Mouse (Mus musculus): ENCODE results near the gene Ndufaf2.

DNA sequence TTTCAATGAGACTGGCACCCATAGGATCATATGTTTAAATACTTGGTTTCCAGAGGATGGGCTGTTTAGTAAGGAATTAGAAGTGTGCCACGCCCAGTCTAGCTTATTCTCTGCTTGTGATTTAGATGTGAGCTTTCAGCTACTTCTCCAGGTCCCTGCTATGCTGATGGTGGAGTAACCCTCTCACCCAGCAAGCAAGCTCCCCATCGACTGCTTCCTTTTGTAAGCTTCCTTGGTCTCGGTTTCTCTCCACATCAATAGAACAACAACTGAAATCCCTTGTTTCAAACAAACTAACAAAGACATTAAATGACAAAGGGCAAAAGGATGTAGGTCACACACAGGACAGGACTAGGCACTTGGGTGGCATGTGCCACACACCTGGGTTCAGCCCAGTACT lies 118.0 kb downstream of the Ndufaf2 start:
- TF ChIP-seq CTCF (IDR thresholded peaks at IDR 0.05): no peak
- no peak for TF ChIP-seq EP300 (IDR thresholded peaks at IDR 0.05)

Measured in lung, postnatal 0 days (tissue).